ENCODE assay signal across 13 mouse cellular contexts in the genomic region with DNA sequence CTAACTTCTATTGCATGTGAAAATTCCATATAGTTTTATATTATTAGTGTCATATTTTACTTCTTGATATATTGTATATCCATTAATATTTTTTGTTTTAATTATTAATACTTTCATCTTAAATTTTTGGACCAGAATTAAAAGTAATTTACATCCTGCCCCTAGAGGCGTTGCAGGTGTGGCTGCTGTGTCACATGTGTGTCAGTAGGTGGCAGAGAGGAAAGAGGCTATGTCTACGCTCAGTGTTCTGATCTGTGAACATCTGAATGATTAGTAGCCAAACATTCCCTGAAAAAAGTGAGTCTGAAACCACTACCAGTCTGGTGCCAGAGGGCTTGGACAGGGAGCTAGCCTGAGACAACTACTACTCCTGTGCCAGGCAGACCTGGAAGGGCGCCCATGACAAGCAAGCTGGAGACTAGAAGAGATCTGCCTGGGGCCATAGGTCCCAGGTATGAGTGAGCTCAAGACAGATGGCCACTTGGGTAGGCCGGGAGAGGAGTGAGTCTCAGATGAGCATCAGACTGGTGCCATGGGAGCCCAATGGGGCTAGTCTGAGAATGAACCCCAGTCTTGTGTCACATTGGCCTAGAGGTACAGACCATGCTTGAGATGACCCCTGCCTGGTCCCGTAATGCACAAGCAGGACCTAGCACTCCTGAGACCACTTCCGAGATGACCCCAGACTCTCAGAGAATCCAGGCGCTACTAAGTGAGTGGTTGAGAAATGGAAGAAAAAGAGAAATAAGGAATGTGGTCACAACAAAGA.
DNase-seq lines count a peak whose midpoint lies in the region; ATAC-seq and TF ChIP-seq lines count a peak whose summit lies in the region.
"Had no signal": no experiment of that assay in that cellular context is flagged by ENCODE, and none has a peak within 500 bp of the region (broad histone marks: within the 10 kb centered on the region; RNA-seq: fewer than 3 reads in every experiment).

No protein-coding gene starts in this region.

- H3K27me3 ChIP-seq in kidney, adult 2 months (replicated peaks; ENCODE audit: control insufficient read depth, insufficient read depth, low read length): no peaks in the 10 kb centered on the region
- no peaks in the 10 kb centered on the region for H3K27me3 ChIP-seq in midbrain, postnatal 0 days (ENCODE audit: insufficient read depth, low read length)
- no peaks in the 10 kb centered on the region for H3K27me3 ChIP-seq in midbrain, embryonic 16.5 days (ENCODE audit: control insufficient read depth, insufficient read depth, low read depth, low read length)
- H3K27me3 ChIP-seq: midbrain, embryonic 12.5 days had no signal

- H3K4me2 ChIP-seq in midbrain, postnatal 0 days (ENCODE audit: low read depth, low read length, poor library complexity, severe bottlenecking): no peak overlapping the region
- no peak overlapping the region for H3K4me2 ChIP-seq in midbrain, embryonic 16.5 days (ENCODE audit: low read length)
- H3K4me2 ChIP-seq: midbrain, embryonic 12.5 days had no signal

- no peaks in the 10 kb centered on the region for H3K36me3 ChIP-seq in kidney, adult 2 months (ENCODE audit: control insufficient read depth, insufficient read depth, low read length)
- no peaks in the 10 kb centered on the region for H3K36me3 ChIP-seq in midbrain, postnatal 0 days (ENCODE audit: insufficient read depth, low read length)
- H3K36me3 ChIP-seq in midbrain, embryonic 16.5 days (ENCODE audit: control insufficient read depth, insufficient read depth, low read length): no peaks in the 10 kb centered on the region

- DNase-seq in adrenal gland, postnatal 14 days: peak; percentile 15
- no peak for DNase-seq in adrenal gland, adult 2 months
- DNase-seq in kidney, adult 2 months: no peak
- DNase-seq in kidney, adult 9 months: no peak
- no peak for DNase-seq in midbrain, postnatal 0 days (ENCODE audit: low spot score)
- DNase-seq in skeletal muscle tissue, adult 2 months (ENCODE audit: low read depth, low spot score): peak; percentile 5
- DNase-seq in layer of hippocampus, adult 18-20 months (ENCODE audit: low spot score in 2 of 2): no peak
- DNase-seq: gastrocnemius, postnatal 25 days; heart, postnatal 14 days; kidney, postnatal 10 days; spleen, adult 18-20 months had no signal

- no peak for ATAC-seq in midbrain, postnatal 0 days (ENCODE audit: low FRiP score)
- no peak for ATAC-seq in midbrain, embryonic 16.5 days

- TF ChIP-seq POLR2A in kidney, adult 2 months (IDR thresholded peaks at IDR 0.05; ENCODE audit: low read depth, low read length): no peak

- no peaks in the 10 kb centered on the region for H3K9me3 ChIP-seq in midbrain, postnatal 0 days (ENCODE audit: low read length)
- no peaks in the 10 kb centered on the region for H3K9me3 ChIP-seq in midbrain, embryonic 16.5 days (replicated peaks; ENCODE audit: control insufficient read depth, low read length, poor library complexity, severe bottlenecking)
- H3K9me3 ChIP-seq: midbrain, embryonic 12.5 days had no signal

- H3K9ac ChIP-seq in midbrain, postnatal 0 days (replicated peaks; ENCODE audit: low read length, poor library complexity, severe bottlenecking): no peak overlapping the region
- H3K9ac ChIP-seq in midbrain, embryonic 16.5 days (ENCODE audit: low read depth, low read length): no peak overlapping the region
- H3K9ac ChIP-seq: midbrain, embryonic 12.5 days had no signal

- 0 out of 2 replicates have a peak, but pooled peaks have one; percentile 25 for TF ChIP-seq CTCF in kidney, adult 2 months (conservative IDR thresholded peaks at IDR 0.05; ENCODE audit: insufficient read depth, insufficient read length, low read depth, low read length)
- TF ChIP-seq CTCF in midbrain, postnatal 0 days (IDR thresholded peaks at IDR 0.05): 0 out of 2 replicates have a peak, but pooled peaks have one; percentile 13

- no peaks in the 10 kb centered on the region for H3K4me1 ChIP-seq in kidney, adult 2 months (ENCODE audit: control insufficient read depth, insufficient read depth, low read length)
- H3K4me1 ChIP-seq in midbrain, postnatal 0 days (ENCODE audit: insufficient read depth, low read length): no peaks in the 10 kb centered on the region
- peaks cover 9% of the 10 kb centered on the region for H3K4me1 ChIP-seq in midbrain, embryonic 16.5 days (ENCODE audit: control insufficient read depth, insufficient read depth, low read length)

- no peak overlapping the region for H3K4me3 ChIP-seq in kidney, adult 2 months (ENCODE audit: insufficient read depth, low read depth, low read length)
- no peak overlapping the region for H3K4me3 ChIP-seq in midbrain, postnatal 0 days (ENCODE audit: low read depth, low read length)
- no peak overlapping the region for H3K4me3 ChIP-seq in midbrain, embryonic 16.5 days (ENCODE audit: low read depth, low read length)
- H3K4me3 ChIP-seq: midbrain, embryonic 12.5 days had no signal

- 91% methylated on average over 7 of the region's 7 CpGs for WGBS in kidney, adult 2 months
- WGBS in midbrain, postnatal 0 days: 96% methylated on average over 7 of the region's 7 CpGs
- 95% methylated on average over 7 of the region's 7 CpGs for WGBS in midbrain, embryonic 16.5 days

- H3K27ac ChIP-seq in kidney, adult 2 months (ENCODE audit: insufficient read depth, low read depth, low read length): no peak overlapping the region
- H3K27ac ChIP-seq in midbrain, postnatal 0 days (ENCODE audit: low read depth, low read length): no peak overlapping the region
- no peak overlapping the region for H3K27ac ChIP-seq in midbrain, embryonic 16.5 days (ENCODE audit: low read length)
- H3K27ac ChIP-seq: midbrain, embryonic 12.5 days had no signal

Comparison
In these comparisons a context has a peak if more than half of its experiments do, and no peak if none do; other contexts are left out.
1. DNase-seq: peak in adrenal gland, postnatal 14 days (single experiment) and skeletal muscle tissue, adult 2 months (single experiment); none in adrenal gland, adult 2 months (single experiment), kidney, adult 2 months (single experiment), kidney, adult 9 months (single experiment), midbrain, postnatal 0 days (single experiment) and layer of hippocampus, adult 18-20 months (0 of 2).